Mouse (Mus musculus): ENCODE results near the gene Muc5ac. TPM values are rescaled to one million over a fixed set of nuclear protein-coding genes. Genes with fewer than 3 reads are reported as not detected.
A peak's percentile ranks its signal among the peaks of the same experiment; 100 is the strongest.

Muc5ac gene
- polyA plus RNA-seq, 1 experiment from 2014 or later = not detected

DNA sequence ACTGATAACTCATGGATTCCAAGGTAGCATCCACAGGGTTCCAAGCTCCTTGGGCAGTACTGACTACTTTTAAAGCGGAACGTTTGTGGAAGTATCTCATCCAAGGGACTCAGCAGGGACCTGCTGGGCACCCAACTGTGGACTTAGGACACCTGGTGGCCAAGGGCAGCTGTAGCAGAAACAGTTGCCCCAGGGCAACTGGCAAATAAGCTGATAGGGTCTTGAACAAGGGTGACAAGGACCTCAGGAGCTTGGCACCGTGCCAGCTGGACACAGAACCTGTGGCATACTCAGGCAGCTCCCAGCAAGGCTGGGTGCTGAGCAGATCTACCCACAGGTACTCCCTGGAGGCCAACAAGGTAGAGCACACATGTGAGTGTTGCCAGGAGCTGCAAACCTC is 29.5 kb downstream of the Muc5ac start:
- ATAC-seq (ENCODE audit: low FRiP score, low TSS enrichment) = no peak
- H3K9me3 ChIP-seq (ENCODE audit: control insufficient read depth, low read length) = no peaks in the 10 kb centered on the region
- no peaks in the 10 kb centered on the region for H3K27me3 ChIP-seq (ENCODE audit: control insufficient read depth, insufficient read depth, low read length)
- no peak overlapping the region for H3K9ac ChIP-seq (ENCODE audit: low read depth, low read length)
- no peak overlapping the region for H3K27ac ChIP-seq (ENCODE audit: low read depth, low read length)
- H3K4me2 ChIP-seq (replicated peaks; ENCODE audit: low read depth, low read length) = no peak overlapping the region
- WGBS = 84% methylated on average over 3 of the region's 3 CpGs
- H3K4me1 ChIP-seq (ENCODE audit: control insufficient read depth, insufficient read depth, low read length) = no peaks in the 10 kb centered on the region
- no peak overlapping the region for H3K4me3 ChIP-seq (ENCODE audit: low read length)
- no peaks in the 10 kb centered on the region for H3K36me3 ChIP-seq (ENCODE audit: control insufficient read depth, insufficient read depth, low read length)

DNA sequence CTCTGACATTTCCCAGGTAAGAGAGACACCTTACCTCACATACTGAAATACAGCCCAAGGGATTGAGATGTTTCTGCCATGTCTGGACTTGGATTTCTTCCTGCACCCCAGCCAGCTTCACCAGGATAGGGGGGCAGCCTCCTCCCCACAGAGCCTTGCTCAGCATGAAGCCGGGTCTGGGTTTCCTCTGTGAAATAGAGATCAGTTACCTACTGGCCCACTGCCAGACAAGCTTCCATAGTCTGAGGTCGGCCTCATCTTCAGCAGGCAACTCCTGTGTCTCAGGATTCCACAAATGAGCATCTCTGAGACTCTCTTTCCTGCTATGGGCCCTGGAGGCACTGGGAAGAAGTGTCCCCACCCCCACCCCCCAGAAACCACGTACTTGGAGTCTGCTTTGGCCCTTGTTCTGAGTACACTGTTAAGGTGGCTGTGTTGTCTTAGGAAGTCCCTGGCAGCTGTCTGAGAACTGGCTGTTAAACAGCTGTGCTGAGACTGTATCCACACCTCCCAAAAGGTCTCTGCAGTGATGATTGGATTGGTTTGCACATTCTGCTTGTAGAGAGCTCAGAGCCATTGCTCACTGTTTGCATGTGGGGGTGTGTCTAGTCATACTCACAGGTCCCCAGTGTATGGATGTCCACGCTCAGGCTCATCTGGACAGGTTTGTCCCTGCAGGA is 34.0 kb downstream of the Muc5ac start:
- no peak overlapping the region for H3K27ac ChIP-seq (ENCODE audit: low read depth, low read length)
- no peaks in the 10 kb centered on the region for H3K9me3 ChIP-seq (ENCODE audit: control insufficient read depth, low read length)
- H3K9ac ChIP-seq (ENCODE audit: low read depth, low read length) = no peak overlapping the region
- no peak for ATAC-seq (ENCODE audit: low FRiP score, low TSS enrichment)
- no peaks in the 10 kb centered on the region for H3K4me1 ChIP-seq (ENCODE audit: control insufficient read depth, insufficient read depth, low read length)
- H3K4me3 ChIP-seq (ENCODE audit: low read length) = no peak overlapping the region
- 48% methylated on average over 4 of the region's 4 CpGs for WGBS
- H3K4me2 ChIP-seq (replicated peaks; ENCODE audit: low read depth, low read length) = no peak overlapping the region
- H3K27me3 ChIP-seq (ENCODE audit: control insufficient read depth, insufficient read depth, low read length) = no peaks in the 10 kb centered on the region
- no peaks in the 10 kb centered on the region for H3K36me3 ChIP-seq (ENCODE audit: control insufficient read depth, insufficient read depth, low read length)

DNA sequence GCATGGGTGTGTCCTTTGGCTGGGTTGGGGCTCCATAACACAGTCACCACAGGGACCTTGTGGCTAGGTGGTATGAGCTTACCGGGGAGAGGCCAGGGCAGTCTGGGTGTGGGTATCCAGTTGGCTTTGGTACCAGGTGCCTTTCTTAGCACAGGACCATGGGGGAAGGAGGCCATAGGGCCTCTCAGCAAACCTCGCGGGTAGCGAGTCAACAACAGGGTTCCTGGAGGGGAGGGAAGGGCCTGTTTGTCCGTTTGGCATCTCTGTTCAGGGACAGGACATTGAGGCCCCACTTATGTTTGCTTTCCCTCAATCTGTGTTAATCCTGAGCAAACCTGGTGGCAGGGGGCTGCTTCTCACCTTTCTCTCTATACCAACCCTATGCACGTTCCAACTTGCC is 34.9 kb downstream of the Muc5ac start:
- ATAC-seq (ENCODE audit: low FRiP score, low TSS enrichment) = no peak
- 82% methylated on average over 6 of the region's 6 CpGs for WGBS
- H3K27me3 ChIP-seq (ENCODE audit: control insufficient read depth, insufficient read depth, low read length) = no peaks in the 10 kb centered on the region
- no peaks in the 10 kb centered on the region for H3K36me3 ChIP-seq (ENCODE audit: control insufficient read depth, insufficient read depth, low read length)
- H3K4me2 ChIP-seq (replicated peaks; ENCODE audit: low read depth, low read length) = no peak overlapping the region
- H3K27ac ChIP-seq (ENCODE audit: low read depth, low read length) = no peak overlapping the region
- no peak overlapping the region for H3K9ac ChIP-seq (ENCODE audit: low read depth, low read length)
- no peak overlapping the region for H3K4me3 ChIP-seq (ENCODE audit: low read length)
- no peaks in the 10 kb centered on the region for H3K9me3 ChIP-seq (ENCODE audit: control insufficient read depth, low read length)
- H3K4me1 ChIP-seq (ENCODE audit: control insufficient read depth, insufficient read depth, low read length) = no peaks in the 10 kb centered on the region

DNA sequence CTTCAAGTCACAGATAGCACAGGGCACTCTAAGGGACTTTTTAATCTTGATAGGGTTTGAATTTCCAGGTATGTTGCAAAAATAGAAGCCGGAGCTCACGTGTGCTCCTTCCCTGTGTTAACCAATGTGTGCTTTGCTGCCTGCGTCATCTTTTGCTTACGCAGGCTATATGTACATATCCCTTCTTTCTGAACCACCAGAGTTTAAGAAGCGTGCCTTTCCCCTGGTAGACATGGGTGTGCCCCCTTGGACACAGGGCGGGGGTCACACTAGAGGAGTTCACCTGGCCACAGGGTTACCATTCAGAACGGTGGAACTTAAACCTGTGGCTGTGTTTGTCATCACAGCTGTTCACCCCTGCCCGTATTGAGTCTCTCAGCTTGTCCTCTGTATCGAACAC is 35.6 kb downstream of the Muc5ac start:
- whole genome bisulfite sequencing = 91% methylated on average over 9 of the region's 9 CpGs
- Histone ChIP-seq H3K27ac (ENCODE audit: low read depth, low read length) (no peak overlapping the region), H3K9me3 (ENCODE audit: control insufficient read depth, low read length) (no peaks in the 10 kb centered on the region), H3K4me3 (ENCODE audit: low read length) (no peak overlapping the region), H3K4me2 (replicated peaks; ENCODE audit: low read depth, low read length) (no peak overlapping the region), H3K9ac (ENCODE audit: low read depth, low read length) (no peak overlapping the region), H3K36me3 (ENCODE audit: control insufficient read depth, insufficient read depth, low read length) (no peaks in the 10 kb centered on the region), H3K27me3 (ENCODE audit: control insufficient read depth, insufficient read depth, low read length) (no peaks in the 10 kb centered on the region), H3K4me1 (ENCODE audit: control insufficient read depth, insufficient read depth, low read length) (no peaks in the 10 kb centered on the region)
- ATAC-seq (ENCODE audit: low FRiP score, low TSS enrichment) = no peak

DNA sequence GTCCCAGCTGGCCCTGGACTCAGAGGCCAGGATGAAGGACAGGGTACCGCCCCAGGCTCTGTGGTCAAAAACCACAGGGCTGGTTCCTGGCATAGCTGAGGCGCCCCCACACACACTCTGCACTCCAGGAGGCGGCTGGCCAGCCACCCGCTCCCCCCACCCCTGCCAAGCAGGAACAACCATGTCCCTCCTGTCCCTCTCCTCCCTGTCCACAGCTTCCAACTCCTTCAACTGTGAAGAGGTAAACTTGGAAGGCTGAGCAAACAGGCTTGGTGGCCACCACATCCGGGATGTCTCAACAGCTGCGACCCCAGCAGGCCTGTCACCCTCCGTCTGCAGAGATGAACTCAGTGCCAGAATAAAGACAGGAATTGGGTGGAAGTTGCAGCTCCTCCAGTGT is 47.2 kb downstream of the Muc5ac start:
- no peaks in the 10 kb centered on the region for H3K4me1 ChIP-seq (ENCODE audit: control insufficient read depth, insufficient read depth, low read length)
- WGBS = 60% methylated on average over 7 of the region's 7 CpGs
- ATAC-seq (ENCODE audit: low FRiP score, low TSS enrichment) = 0 out of 2 replicates have a peak, but pooled peaks have one; percentile 28
- H3K4me3 ChIP-seq (ENCODE audit: low read length) = no peak overlapping the region
- H3K27ac ChIP-seq (ENCODE audit: low read depth, low read length) = no peak overlapping the region
- no peak overlapping the region for H3K9ac ChIP-seq (ENCODE audit: low read depth, low read length)
- H3K9me3 ChIP-seq (ENCODE audit: control insufficient read depth, low read length) = no peaks in the 10 kb centered on the region
- H3K36me3 ChIP-seq (ENCODE audit: control insufficient read depth, insufficient read depth, low read length) = no peaks in the 10 kb centered on the region
- no peaks in the 10 kb centered on the region for H3K27me3 ChIP-seq (ENCODE audit: control insufficient read depth, insufficient read depth, low read length)
- H3K4me2 ChIP-seq (replicated peaks; ENCODE audit: low read depth, low read length) = no peak overlapping the region

DNA sequence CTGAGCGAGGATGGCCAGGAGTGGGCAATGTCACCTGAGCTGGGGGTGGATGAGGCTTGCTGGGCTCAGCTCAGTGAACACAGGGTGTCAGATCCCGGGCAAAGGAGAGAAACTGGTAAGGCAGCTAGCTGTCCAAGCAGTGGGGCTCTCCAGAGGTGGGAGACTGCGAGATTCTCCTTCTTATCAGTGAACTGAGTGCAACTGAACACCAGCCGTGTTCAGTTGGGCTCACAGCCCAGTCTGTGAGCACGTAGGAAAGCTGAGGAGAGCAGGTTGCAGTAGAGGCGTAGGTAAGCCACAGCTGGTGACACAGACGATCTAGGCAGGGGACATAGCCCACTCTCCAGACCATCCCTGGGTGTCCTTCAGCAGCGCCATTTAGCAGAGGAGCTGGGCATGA is 47.7 kb downstream of the Muc5ac start:
- Histone ChIP-seq H3K4me3 (ENCODE audit: low read length) (no peak overlapping the region), H3K9ac (ENCODE audit: low read depth, low read length) (no peak overlapping the region), H3K36me3 (ENCODE audit: control insufficient read depth, insufficient read depth, low read length) (no peaks in the 10 kb centered on the region), H3K27me3 (ENCODE audit: control insufficient read depth, insufficient read depth, low read length) (no peaks in the 10 kb centered on the region), H3K9me3 (ENCODE audit: control insufficient read depth, low read length) (no peaks in the 10 kb centered on the region), H3K4me1 (ENCODE audit: control insufficient read depth, insufficient read depth, low read length) (no peaks in the 10 kb centered on the region), H3K4me2 (replicated peaks; ENCODE audit: low read depth, low read length) (no peak overlapping the region), H3K27ac (ENCODE audit: low read depth, low read length) (no peak overlapping the region)
- WGBS = 64% methylated on average over 8 of the region's 8 CpGs
- ATAC-seq (ENCODE audit: low FRiP score, low TSS enrichment) = no peak

DNA sequence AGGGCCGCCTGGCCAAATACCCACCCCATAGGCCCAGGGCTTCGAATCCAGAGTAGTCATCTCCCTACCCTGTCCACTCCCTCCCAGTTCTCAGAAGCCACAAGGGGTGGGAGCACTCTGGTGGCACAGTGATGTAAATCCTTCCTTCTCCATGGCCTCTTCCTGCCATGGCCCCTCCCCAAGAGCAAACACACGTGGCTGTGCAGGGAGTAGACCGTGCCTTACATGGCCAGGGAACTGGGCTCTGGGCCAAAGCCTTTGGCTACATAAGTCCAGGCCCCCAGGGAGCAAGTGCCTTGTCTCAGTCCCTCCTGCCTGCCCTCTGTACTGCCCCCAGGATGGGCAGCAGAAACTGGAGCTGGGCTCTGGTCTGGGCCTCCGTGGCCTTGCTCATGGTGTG is 50.0 kb downstream of the Muc5ac start, which contains the start of gene Muc5b:
TSS of gene Muc5b (plus strand) at position 292 of the 400 bp plus-strand sequence.
- 64% methylated on average over 5 of the region's 5 CpGs for WGBS

DNA sequence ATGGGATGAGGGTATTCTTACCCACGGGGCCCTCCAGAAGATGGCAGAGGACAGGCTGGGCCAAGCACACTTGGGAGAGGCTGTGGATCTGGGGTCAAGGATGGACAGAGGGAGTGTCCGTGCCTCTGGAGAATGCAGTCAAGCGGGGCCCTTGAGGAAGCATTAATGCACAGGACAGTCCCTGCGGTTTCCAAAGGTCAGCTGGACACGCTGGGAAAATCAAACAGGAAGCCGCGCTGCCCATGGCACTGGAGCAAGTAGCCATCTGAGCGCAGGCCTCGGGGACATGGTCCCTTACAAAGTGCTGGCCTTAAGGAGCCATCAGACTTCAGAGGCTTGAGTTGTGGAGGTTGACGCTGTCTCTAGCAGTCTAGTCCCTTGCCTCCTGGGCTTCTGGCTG is 51.6 kb downstream of the Muc5ac start:
- H3K4me2 ChIP-seq (replicated peaks; ENCODE audit: low read depth, low read length) = no peak overlapping the region
- ATAC-seq (ENCODE audit: low FRiP score, low TSS enrichment) = no peak
- H3K27me3 ChIP-seq (ENCODE audit: control insufficient read depth, insufficient read depth, low read length) = no peaks in the 10 kb centered on the region
- no peaks in the 10 kb centered on the region for H3K36me3 ChIP-seq (ENCODE audit: control insufficient read depth, insufficient read depth, low read length)
- WGBS = 68% methylated on average over 10 of the region's 10 CpGs
- no peak overlapping the region for H3K27ac ChIP-seq (ENCODE audit: low read depth, low read length)
- no peak overlapping the region for H3K9ac ChIP-seq (ENCODE audit: low read depth, low read length)
- H3K4me3 ChIP-seq (ENCODE audit: low read length) = no peak overlapping the region
- no peaks in the 10 kb centered on the region for H3K4me1 ChIP-seq (ENCODE audit: control insufficient read depth, insufficient read depth, low read length)
- H3K9me3 ChIP-seq (ENCODE audit: control insufficient read depth, low read length) = no peaks in the 10 kb centered on the region

More for the DNA sequence above, 50.0 kb downstream of the Muc5ac start, which contains the start of gene Muc5b:
- H3K27ac ChIP-seq (ENCODE audit: low read depth, low read length) = no peak within 1 kb of the TSS
- H3K9me3 ChIP-seq (ENCODE audit: control insufficient read depth, low read length) = no peaks in the 10 kb centered on the region
- no peaks in the 10 kb centered on the region for H3K27me3 ChIP-seq (ENCODE audit: control insufficient read depth, insufficient read depth, low read length)
- H3K4me3 ChIP-seq (ENCODE audit: low read length) = no peak within 1 kb of the TSS
- H3K4me1 ChIP-seq (ENCODE audit: control insufficient read depth, insufficient read depth, low read length) = no peaks in the 10 kb centered on the region
- no peak for ATAC-seq (ENCODE audit: low FRiP score, low TSS enrichment)
- H3K9ac ChIP-seq (ENCODE audit: low read depth, low read length) = no peak within 1 kb of the TSS
- no peaks in the 10 kb centered on the region for H3K36me3 ChIP-seq (ENCODE audit: control insufficient read depth, insufficient read depth, low read length)
- H3K4me2 ChIP-seq (replicated peaks; ENCODE audit: low read depth, low read length) = no peak within 1 kb of the TSS

DNA sequence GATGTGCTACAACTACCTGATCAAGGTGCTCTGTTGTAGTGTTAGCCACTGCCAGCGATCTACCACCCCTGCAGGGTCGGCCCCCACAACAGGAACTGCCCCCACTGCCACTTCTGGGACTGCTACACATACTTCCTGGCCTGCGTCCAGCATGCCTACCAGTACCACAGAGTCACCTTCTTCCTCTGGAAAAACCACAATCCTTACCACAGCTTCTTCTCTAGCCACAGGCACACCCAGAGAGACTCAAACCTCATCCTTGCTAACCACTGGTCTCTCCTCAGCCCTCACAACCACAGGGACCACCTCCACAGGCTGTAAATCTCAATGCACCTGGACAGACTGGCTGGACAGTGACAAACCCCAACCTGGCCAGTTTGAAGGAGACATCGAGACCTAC is 72.3 kb downstream of the Muc5ac start:
- Histone ChIP-seq H3K4me1 (ENCODE audit: control insufficient read depth, insufficient read depth, low read length) (no peaks in the 10 kb centered on the region), H3K27ac (ENCODE audit: low read depth, low read length) (no peak overlapping the region), H3K36me3 (ENCODE audit: control insufficient read depth, insufficient read depth, low read length) (no peaks in the 10 kb centered on the region), H3K4me3 (ENCODE audit: low read length) (no peak overlapping the region), H3K9me3 (ENCODE audit: control insufficient read depth, low read length) (no peaks in the 10 kb centered on the region), H3K27me3 (ENCODE audit: control insufficient read depth, insufficient read depth, low read length) (no peaks in the 10 kb centered on the region), H3K9ac (ENCODE audit: low read depth, low read length) (no peak overlapping the region), H3K4me2 (replicated peaks; ENCODE audit: low read depth, low read length) (no peak overlapping the region)
- ATAC-seq (ENCODE audit: low FRiP score, low TSS enrichment) = no peak
- 76% methylated on average over 4 of the region's 4 CpGs for WGBS
